Mouse (Mus musculus) heart, adult 2 months (tissue): ENCODE measurements around the gene Macrod2.

Source experiments
- CTCF ChIP-seq: fragments of 200-600 bp; IDR thresholded peaks from 2 replicates; pipeline ENCODE4 v1.8.1; 2022; ENCODE audit warnings: antibody characterized with exemption, mild to moderate bottlenecking, moderate library complexity
- EP300 ChIP-seq: fragments of 200-500 bp; IDR thresholded peaks from 2 replicates; pipeline ENCODE4 v1.6.1; 2011; ENCODE audit warnings: low read depth, low read length, control low read depth; ENCODE audit not compliant: insufficient read depth
- POLR2A ChIP-seq: fragments of 200-500 bp; IDR thresholded peaks from 2 replicates; pipeline ENCODE4 v1.6.1; 2011; ENCODE audit warnings: mild to moderate bottlenecking, low read depth, low read length, control low read depth; ENCODE audit not compliant: insufficient read depth

DNA sequence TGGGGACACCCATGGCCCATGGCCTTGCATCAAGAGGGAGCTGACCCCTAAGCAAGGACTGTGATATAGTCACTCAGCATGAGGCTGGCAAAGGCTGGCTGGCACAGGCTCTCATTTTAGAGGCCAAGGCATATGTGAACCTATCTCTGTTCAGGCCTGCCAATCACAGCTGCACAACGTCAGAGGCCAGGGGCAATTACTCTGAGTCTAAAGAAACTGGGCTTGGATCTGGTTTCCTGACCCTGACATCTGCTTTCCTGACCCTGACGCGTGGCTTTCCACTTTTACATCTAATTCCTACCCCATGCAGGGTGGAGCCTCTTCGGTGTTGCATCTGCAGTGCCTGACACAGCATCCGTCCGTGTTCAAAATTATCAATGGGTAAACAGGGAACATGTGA is 2009.2 kb downstream of the Macrod2 start:
- TF ChIP-seq CTCF: no peak
- no peak for TF ChIP-seq POLR2A
- TF ChIP-seq EP300: no peak
